Mouse (Mus musculus): ENCODE results near the gene Vps45. TPM values are rescaled to one million over a fixed set of nuclear protein-coding genes. Genes with fewer than 3 reads are reported as not detected.
"Not testable (repeated sequence)": the region's sequence is repeated elsewhere in the genome, so short reads cannot be mapped to it uniquely, and the experiment has no call there.

The Vps45 gene
- total and polyA plus RNA-seq, 2 experiments from 2014 or later = 10.5 to 49.4 TPM

GRCm38 (mm10) chr3:95953023-95953422 lies 105.2 kb downstream of the Vps45 start:
- no peak overlapping the region for H3K9ac ChIP-seq (replicated peaks; ENCODE audit: low read depth, low read length)
- DNase-seq (ENCODE audit: low spot score) (no peak), ATAC-seq (ENCODE audit: insufficient read depth, low read depth) (no peak)
- no peaks in the 10 kb centered on the region for H3K27me3 ChIP-seq (ENCODE audit: control insufficient read depth, insufficient read depth, low read length)
- no peaks in the 10 kb centered on the region for H3K9me3 ChIP-seq (replicated peaks; ENCODE audit: control insufficient read depth, low read length)
- H3K4me3 ChIP-seq (ENCODE audit: low read depth, low read length) = no peak overlapping the region
- H3K36me3 ChIP-seq (replicated peaks; ENCODE audit: control insufficient read depth, insufficient read depth, low read length) = no peaks in the 10 kb centered on the region
- no peak overlapping the region for H3K4me2 ChIP-seq (ENCODE audit: low read depth, low read length)
- 0 out of 2 replicates have a peak overlapping the region, but pooled peaks have one; percentile 25 for H3K27ac ChIP-seq (ENCODE audit: low read depth)
- TF ChIP-seq EP300 (IDR thresholded peaks at IDR 0.05; ENCODE audit: low read depth) = no peak
- no peak for TF ChIP-seq CTCF (IDR thresholded peaks at IDR 0.05; ENCODE audit: low read depth)
- H3K4me1 ChIP-seq (ENCODE audit: control insufficient read depth, insufficient read depth) = peaks cover 10% of the 10 kb centered on the region; the same call in 1 of the 2 replicates

GRCm38 (mm10) chr3:95951566-95951965 lies 106.7 kb downstream of the Vps45 start:
- H3K27me3 ChIP-seq (ENCODE audit: control insufficient read depth, insufficient read depth, low read length); H3K9me3 ChIP-seq (replicated peaks; ENCODE audit: control insufficient read depth, low read length); H3K4me1 ChIP-seq (ENCODE audit: control insufficient read depth, insufficient read depth); ATAC-seq (ENCODE audit: insufficient read depth, low read depth); DNase-seq (ENCODE audit: low spot score); H3K36me3 ChIP-seq (replicated peaks; ENCODE audit: control insufficient read depth, insufficient read depth, low read length): not testable (repeated sequence)
- 73% methylated on average over 11 of the region's 12 CpGs for WGBS
- peak overlapping the region; percentile 76 for H3K4me2 ChIP-seq (ENCODE audit: low read depth, low read length)
- peak overlapping the region; percentile 60 for H3K9ac ChIP-seq (replicated peaks; ENCODE audit: low read depth, low read length)
- peak overlapping the region; percentile 98 for H3K27ac ChIP-seq (ENCODE audit: low read depth)
- peak overlapping the region; percentile 54 for H3K4me3 ChIP-seq (ENCODE audit: low read depth, low read length)

- WGBS = under 1% methylated on average over 49 of the region's 49 CpGs
Observed at GRCm38 (mm10) chr3:95950763-95951551, 107.3 kb downstream of the Vps45 start.

More at GRCm38 (mm10) chr3:95950763-95951551, 107.3 kb downstream of the Vps45 start:
- DNase-seq (ENCODE audit: low spot score) = peak; percentile 87
- H3K36me3 ChIP-seq (replicated peaks; ENCODE audit: control insufficient read depth, insufficient read depth, low read length) = peaks cover 6% of the 10 kb centered on the region; the same call in 1 of the 2 replicates
- H3K27me3 ChIP-seq (ENCODE audit: control insufficient read depth, insufficient read depth, low read length) = no peaks in the 10 kb centered on the region
- peak overlapping the region; percentile 76 for H3K4me2 ChIP-seq (ENCODE audit: low read depth, low read length)
- H3K9me3 ChIP-seq (replicated peaks; ENCODE audit: control insufficient read depth, low read length) = no peaks in the 10 kb centered on the region
- H3K4me1 ChIP-seq (ENCODE audit: control insufficient read depth, insufficient read depth) = no peaks in the 10 kb centered on the region
- peak overlapping the region; percentile 60 for H3K9ac ChIP-seq (replicated peaks; ENCODE audit: low read depth, low read length)
- peak; percentile 95 for ATAC-seq (ENCODE audit: insufficient read depth, low read depth)
- TF ChIP-seq CTCF (IDR thresholded peaks at IDR 0.05; ENCODE audit: low read depth) (no peak), EP300 (IDR thresholded peaks at IDR 0.05; ENCODE audit: low read depth) (0 out of 2 replicates have a peak, but pooled peaks have one; percentile 33)
- peak overlapping the region; percentile 98 for H3K27ac ChIP-seq (ENCODE audit: low read depth)
- peak overlapping the region; percentile 54 for H3K4me3 ChIP-seq (ENCODE audit: low read depth, low read length)

Other genes with a start within 250 kb of the Vps45 start
- gene Rprd2, start 239.6 kb downstream of the Vps45 start, total RNA-seq (2014; rRNA removed; ENCODE audit: low replicate concordance) = 25.6 and 28.8 TPM in 2 replicates
- gene Rprd2, start 239.6 kb downstream of the Vps45 start, polyA plus RNA-seq (2015; fragmentation: Nextera tagmentation; extraction: Ambion mirVana) = 15.8 and 20.8 TPM in 2 replicates
- gene Prpf3, start 202.6 kb downstream of the Vps45 start, total RNA-seq (2014; rRNA removed; ENCODE audit: low replicate concordance) = 2.2 and 6.0 TPM in 2 replicates
- gene Prpf3, start 202.6 kb downstream of the Vps45 start, polyA plus RNA-seq (2015; fragmentation: Nextera tagmentation; extraction: Ambion mirVana) = 15.8 and 16.3 TPM in 2 replicates
- gene Mrps21, start 186.9 kb downstream of the Vps45 start, total RNA-seq (2014; rRNA removed; ENCODE audit: low replicate concordance) = 142 and 222 TPM in 2 replicates
- 521 and 561 TPM in 2 replicates for gene Mrps21, start 186.9 kb downstream of the Vps45 start, polyA plus RNA-seq (2015; fragmentation: Nextera tagmentation; extraction: Ambion mirVana)
- 2.3 and 7.3 TPM in 2 replicates for gene Ciart, start 176.2 kb downstream of the Vps45 start, total RNA-seq (2014; rRNA removed; ENCODE audit: low replicate concordance)
- gene Ciart, start 176.2 kb downstream of the Vps45 start, polyA plus RNA-seq (2015; fragmentation: Nextera tagmentation; extraction: Ambion mirVana) = 1.8 and 1.9 TPM in 2 replicates
- gene BC028528, start 166.5 kb downstream of the Vps45 start, total RNA-seq (2014; rRNA removed; ENCODE audit: low replicate concordance) = 5.3 and 41.9 TPM in 2 replicates
- 38.0 and 39.2 TPM in 2 replicates for gene BC028528, start 166.5 kb downstream of the Vps45 start, polyA plus RNA-seq (2015; fragmentation: Nextera tagmentation; extraction: Ambion mirVana)
- gene Aph1a, start 164.5 kb downstream of the Vps45 start, total RNA-seq (2014; rRNA removed; ENCODE audit: low replicate concordance) = 121 and 138 TPM in 2 replicates
- 42.7 and 50.8 TPM in 2 replicates for gene Aph1a, start 164.5 kb downstream of the Vps45 start, polyA plus RNA-seq (2015; fragmentation: Nextera tagmentation; extraction: Ambion mirVana)
- gene Car14, start 153.8 kb downstream of the Vps45 start, total RNA-seq (2014; rRNA removed; ENCODE audit: low replicate concordance) = 126 and 131 TPM in 2 replicates
- 137 and 144 TPM in 2 replicates for gene Car14, start 153.8 kb downstream of the Vps45 start, polyA plus RNA-seq (2015; fragmentation: Nextera tagmentation; extraction: Ambion mirVana)
- gene Anp32e, start 129.2 kb downstream of the Vps45 start, total RNA-seq (2014; rRNA removed; ENCODE audit: low replicate concordance) = 25.9 and 33.5 TPM in 2 replicates
- gene Anp32e, start 129.2 kb downstream of the Vps45 start, polyA plus RNA-seq (2015; fragmentation: Nextera tagmentation; extraction: Ambion mirVana) = 105 and 118 TPM in 2 replicates
- 116 and 138 TPM in 2 replicates for gene Plekho1, start 62.5 kb downstream of the Vps45 start, total RNA-seq (2014; rRNA removed; ENCODE audit: low replicate concordance)
- 74.9 and 94.8 TPM in 2 replicates for gene Plekho1, start 62.5 kb downstream of the Vps45 start, polyA plus RNA-seq (2015; fragmentation: Nextera tagmentation; extraction: Ambion mirVana)
- 17.6 and 21.9 TPM in 2 replicates for gene Otud7b, start 46.1 kb upstream of the Vps45 start, total RNA-seq (2014; rRNA removed; ENCODE audit: low replicate concordance)
- gene Otud7b, start 46.1 kb upstream of the Vps45 start, polyA plus RNA-seq (2015; fragmentation: Nextera tagmentation; extraction: Ambion mirVana) = 16.8 and 21.7 TPM in 2 replicates
- 4.4 and 18.9 TPM in 2 replicates for gene Mtmr11, start 103.5 kb upstream of the Vps45 start, total RNA-seq (2014; rRNA removed; ENCODE audit: low replicate concordance)
- 6.8 and 6.9 TPM in 2 replicates for gene Mtmr11, start 103.5 kb upstream of the Vps45 start, polyA plus RNA-seq (2015; fragmentation: Nextera tagmentation; extraction: Ambion mirVana)
- 34.5 and 41.7 TPM in 2 replicates for gene Sf3b4, start 113.9 kb upstream of the Vps45 start, total RNA-seq (2014; rRNA removed; ENCODE audit: low replicate concordance)
- 48.3 and 48.6 TPM in 2 replicates for gene Sf3b4, start 113.9 kb upstream of the Vps45 start, polyA plus RNA-seq (2015; fragmentation: Nextera tagmentation; extraction: Ambion mirVana)
- 9.8 and 15.4 TPM in 2 replicates for gene Sv2a, start 122.7 kb upstream of the Vps45 start, total RNA-seq (2014; rRNA removed; ENCODE audit: low replicate concordance)
- 10.8 and 11.2 TPM in 2 replicates for gene Sv2a, start 122.7 kb upstream of the Vps45 start, polyA plus RNA-seq (2015; fragmentation: Nextera tagmentation; extraction: Ambion mirVana)
- gene Bola1, start 161.2 kb upstream of the Vps45 start, total RNA-seq (2014; rRNA removed; ENCODE audit: low replicate concordance) = 30.0 and 78.1 TPM in 2 replicates
- gene Bola1, start 161.2 kb upstream of the Vps45 start, polyA plus RNA-seq (2015; fragmentation: Nextera tagmentation; extraction: Ambion mirVana) = 52.4 and 55.3 TPM in 2 replicates
- 41.6 and 50.4 TPM in 2 replicates for gene Hist2h2ab, start 161.4 kb upstream of the Vps45 start, total RNA-seq (2014; rRNA removed; ENCODE audit: low replicate concordance)
- gene Hist2h2ab, start 161.4 kb upstream of the Vps45 start, polyA plus RNA-seq (2015; fragmentation: Nextera tagmentation; extraction: Ambion mirVana) = not detected in 2 replicates
- 861 and 913 TPM in 2 replicates for gene Hist2h2ac, start 162.4 kb upstream of the Vps45 start, total RNA-seq (2014; rRNA removed; ENCODE audit: low replicate concordance)
- gene Hist2h2ac, start 162.4 kb upstream of the Vps45 start, polyA plus RNA-seq (2015; fragmentation: Nextera tagmentation; extraction: Ambion mirVana) = 2.5 and 3.4 TPM in 2 replicates
- 13.2 and 22.1 TPM in 2 replicates for gene Hist2h2be, start 162.7 kb upstream of the Vps45 start, total RNA-seq (2014; rRNA removed; ENCODE audit: low replicate concordance)
- 6.4 and 7.6 TPM in 2 replicates for gene Hist2h2be, start 162.7 kb upstream of the Vps45 start, polyA plus RNA-seq (2015; fragmentation: Nextera tagmentation; extraction: Ambion mirVana)
- 551 and 927 TPM in 2 replicates for gene Hist2h3c2, start 180.7 kb upstream of the Vps45 start, total RNA-seq (2014; rRNA removed; ENCODE audit: low replicate concordance)
- gene Hist2h3c2, start 180.7 kb upstream of the Vps45 start, polyA plus RNA-seq (2015; fragmentation: Nextera tagmentation; extraction: Ambion mirVana) = 2.3 and 2.6 TPM in 2 replicates
- 1,879 and 2,872 TPM in 2 replicates for gene Hist2h2aa2, start 181.8 kb upstream of the Vps45 start, total RNA-seq (2014; rRNA removed; ENCODE audit: low replicate concordance)
- 101 and 115 TPM in 2 replicates for gene Hist2h2aa2, start 181.8 kb upstream of the Vps45 start, polyA plus RNA-seq (2015; fragmentation: Nextera tagmentation; extraction: Ambion mirVana)
- 1,660 and 2,559 TPM in 2 replicates for gene Hist2h2aa1, start 187.0 kb upstream of the Vps45 start, total RNA-seq (2014; rRNA removed; ENCODE audit: low replicate concordance)
- 22.0 and 24.6 TPM in 2 replicates for gene Hist2h2aa1, start 187.0 kb upstream of the Vps45 start, polyA plus RNA-seq (2015; fragmentation: Nextera tagmentation; extraction: Ambion mirVana)
- gene Hist2h3c1, start 188.2 kb upstream of the Vps45 start, total RNA-seq (2014; rRNA removed; ENCODE audit: low replicate concordance) = not detected in 2 replicates
- gene Hist2h3c1, start 188.2 kb upstream of the Vps45 start, polyA plus RNA-seq (2015; fragmentation: Nextera tagmentation; extraction: Ambion mirVana) = 0.19 and 0.41 TPM in 2 replicates
- 129 and 135 TPM in 2 replicates for gene Hist2h4, start 204.8 kb upstream of the Vps45 start, total RNA-seq (2014; rRNA removed; ENCODE audit: low replicate concordance)
- 5.4 and 5.9 TPM in 2 replicates for gene Hist2h4, start 204.8 kb upstream of the Vps45 start, polyA plus RNA-seq (2015; fragmentation: Nextera tagmentation; extraction: Ambion mirVana)
- 1,066 and 1,627 TPM in 2 replicates for gene Hist2h3b, start 210.2 kb upstream of the Vps45 start, total RNA-seq (2014; rRNA removed; ENCODE audit: low replicate concordance)
- gene Hist2h3b, start 210.2 kb upstream of the Vps45 start, polyA plus RNA-seq (2015; fragmentation: Nextera tagmentation; extraction: Ambion mirVana) = 13.1 and 16.2 TPM in 2 replicates
- gene Hist2h2bb, start 211.3 kb upstream of the Vps45 start, total RNA-seq (2014; rRNA removed; ENCODE audit: low replicate concordance) = 225 and 283 TPM in 2 replicates
- 0.59 and 1.7 TPM in 2 replicates for gene Hist2h2bb, start 211.3 kb upstream of the Vps45 start, polyA plus RNA-seq (2015; fragmentation: Nextera tagmentation; extraction: Ambion mirVana)
- gene Fcgr1, start 235.5 kb upstream of the Vps45 start, total RNA-seq (2014; rRNA removed; ENCODE audit: low replicate concordance) = 1.1 and 3.0 TPM in 2 replicates
- 1.2 and 1.5 TPM in 2 replicates for gene Fcgr1, start 235.5 kb upstream of the Vps45 start, polyA plus RNA-seq (2015; fragmentation: Nextera tagmentation; extraction: Ambion mirVana)